Mouse (Mus musculus) myocyte (in vitro differentiated cells): ENCODE data around the gene Gemin4.

Experiments used
- POLR2A ChIP-seq: IDR thresholded peaks from one replicate; pipeline ENCODE4 v1.6.1; 2011; ENCODE audit warnings: low read depth, mild to moderate bottlenecking, control low read depth, moderate library complexity; ENCODE audit not compliant: insufficient read length
- POLR2AphosphoS2 ChIP-seq: IDR thresholded peaks from one replicate; pipeline ENCODE4 v1.6.1; 2011; ENCODE audit warnings: low read depth, control low read depth; ENCODE audit not compliant: insufficient read length

- no peak for TF ChIP-seq POLR2AphosphoS2
- TF ChIP-seq POLR2A, result no peak
Measured at GRCm38 (mm10) chr11:76180146-76180540, 37.3 kb downstream of the Gemin4 start.
